Mouse (Mus musculus) cortical plate, adult 2 months (tissue): ENCODE results near the gene Megf9. TPM values are rescaled to one million over a fixed set of nuclear protein-coding genes. Genes with fewer than 3 reads are reported as not detected.

Experiments
- H3K27ac ChIP-seq: fragments of 200-500 bp; 2 replicates; pipeline ENCODE4 v1.5.1; 2012; ENCODE audit warnings: low read length, control low read depth, inconsistent platforms; ENCODE audit not compliant: insufficient read depth
- H3K4me1 ChIP-seq: fragments of 200-500 bp; 2 replicates; pipeline ENCODE4 v1.6.1; 2011; ENCODE audit warnings: low read length; ENCODE audit not compliant: control insufficient read depth, insufficient read depth
- H3K4me3 ChIP-seq: fragments of 200-500 bp; 2 replicates; pipeline ENCODE4 v1.5.1; 2011; ENCODE audit warnings: mild to moderate bottlenecking, low read length, control low read depth; ENCODE audit not compliant: insufficient read depth
- CTCF ChIP-seq: fragments of 200-500 bp; IDR thresholded peaks from 2 replicates; pipeline ENCODE4 v1.5.1; 2011; ENCODE audit warnings: mild to moderate bottlenecking, control low read depth, low read length; ENCODE audit not compliant: insufficient read depth; ENCODE audit errors: extremely low read depth
- POLR2A ChIP-seq: fragments of 200-500 bp; IDR thresholded peaks from 2 replicates; pipeline ENCODE4 v1.6.1; 2011; ENCODE audit warnings: mild to moderate bottlenecking, low read length, control low read depth; ENCODE audit not compliant: insufficient read depth; ENCODE audit errors: extremely low read depth
- polyA plus RNA-seq: library from polyadenylated mRNA; depleted of rRNA; stranded (reverse); fragments of >200 nt; gene quantifications from 2 replicates; pipeline ENCODE4 v1.2.3, GENCODE M21; 2012

Gene Megf9
- polyA plus RNA-seq, 1 experiment: 36.7 TPM

GRCm38 (mm10) chr4:70461416-70461815 lies 73.4 kb downstream of the Megf9 start:
- no peak overlapping the region for H3K27ac ChIP-seq
- peaks cover 2% of the 10 kb centered on the region for H3K4me1 ChIP-seq
- TF ChIP-seq CTCF (no peak), POLR2A (no peak)
- H3K4me3 ChIP-seq: no peak overlapping the region

GRCm38 (mm10) chr4:70452161-70452560 lies 82.6 kb downstream of the Megf9 start:
- no peak overlapping the region for H3K4me3 ChIP-seq

GRCm38 (mm10) chr4:70451750-70452149 lies 83.0 kb downstream of the Megf9 start:
- TF ChIP-seq POLR2A: no peak
- TF ChIP-seq CTCF: peak; percentile 48; the same call in 1 of the 2 replicates

More at GRCm38 (mm10) chr4:70452161-70452560, 82.6 kb downstream of the Megf9 start:
- H3K27ac ChIP-seq: no peak overlapping the region
- no peaks in the 10 kb centered on the region for H3K4me1 ChIP-seq
- TF ChIP-seq POLR2A (no peak), CTCF (no peak)

GRCm38 (mm10) chr4:70449668-70450067 lies 85.1 kb downstream of the Megf9 start:
- Histone ChIP-seq H3K4me1 (no peaks in the 10 kb centered on the region), H3K4me3 (no peak overlapping the region), H3K27ac (no peak overlapping the region)
- TF ChIP-seq POLR2A (no peak), CTCF (0 out of 2 replicates have a peak, but pooled peaks have one; percentile 1)

More at GRCm38 (mm10) chr4:70451750-70452149, 83.0 kb downstream of the Megf9 start:
- H3K4me3 ChIP-seq: no peak overlapping the region
- H3K4me1 ChIP-seq: no peaks in the 10 kb centered on the region
- no peak overlapping the region for H3K27ac ChIP-seq

GRCm38 (mm10) chr4:70446774-70447173 lies 88.0 kb downstream of the Megf9 start:
- TF ChIP-seq POLR2A (no peak), CTCF (no peak)
- H3K4me1 ChIP-seq: no peaks in the 10 kb centered on the region
- H3K27ac ChIP-seq: no peak overlapping the region
- no peak overlapping the region for H3K4me3 ChIP-seq

DNA sequence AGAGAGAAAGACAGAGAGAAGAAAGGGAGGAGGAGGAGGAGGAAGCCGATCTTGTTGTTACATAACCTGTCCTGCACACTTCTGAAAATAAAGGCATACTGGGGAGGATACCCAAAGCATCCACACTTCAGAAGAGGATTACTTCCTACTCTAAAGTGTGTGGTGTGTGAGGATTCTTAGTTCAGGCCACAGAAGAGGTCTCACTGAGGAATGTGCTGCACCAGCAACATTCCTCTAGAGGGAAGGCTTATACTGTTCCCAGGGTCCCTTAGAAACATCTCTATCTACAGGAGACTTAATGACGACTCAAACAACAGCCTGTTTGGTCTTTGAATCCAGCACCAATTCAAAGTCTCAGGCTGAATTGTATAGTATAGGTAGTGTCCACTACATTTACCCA lies 114.6 kb downstream of the Megf9 start:
- Histone ChIP-seq H3K4me1 (no peaks in the 10 kb centered on the region), H3K27ac (no peak overlapping the region)
- TF ChIP-seq POLR2A: no peak

GRCm38 (mm10) chr4:70412126-70412525 lies 122.7 kb downstream of the Megf9 start:
- peak overlapping the region; percentile 65; the same call in 1 of the 2 replicates for H3K27ac ChIP-seq
- no peak overlapping the region for H3K4me3 ChIP-seq
- H3K4me1 ChIP-seq: peaks cover 2% of the 10 kb centered on the region; the same call in 1 of the 2 replicates
- no peak for TF ChIP-seq CTCF
- TF ChIP-seq POLR2A: no peak

More for the DNA sequence above, 114.6 kb downstream of the Megf9 start:
- H3K4me3 ChIP-seq: no peak overlapping the region

- TF ChIP-seq CTCF: no peak
- no peak for TF ChIP-seq POLR2A
- Histone ChIP-seq H3K4me1 (peaks cover 2% of the 10 kb centered on the region; the same call in 1 of the 2 replicates), H3K27ac (no peak within 1 kb of the TSS), H3K4me3 (peak within 1 kb of the TSS; percentile 68)
These were observed 124.6 kb downstream of the Megf9 start, which contains the start of gene Cdk5rap2 for GRCm38 (mm10) chr4:70409994-70410721. Gene Cdk5rap2, minus strand, starts transcription at chr4:70410443.

DNA sequence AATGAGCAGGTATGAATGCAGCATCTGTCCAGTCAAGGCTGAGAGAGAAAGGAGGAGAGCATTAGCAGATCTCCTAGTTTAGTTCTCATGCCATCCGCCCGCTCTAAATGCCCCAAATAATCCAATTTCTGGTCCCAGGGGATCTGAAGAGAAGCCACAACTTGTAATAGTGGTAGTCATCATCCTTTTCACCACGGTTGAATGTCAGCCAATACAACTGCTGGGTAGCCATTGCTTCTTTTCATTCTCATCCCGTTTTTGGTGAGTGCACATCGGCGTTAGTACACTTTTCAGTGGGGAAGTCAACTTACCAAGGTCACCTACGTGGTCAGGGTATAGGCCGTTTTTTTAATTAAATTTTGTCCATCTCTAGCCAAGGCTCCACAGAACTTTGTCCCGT lies 125.3 kb downstream of the Megf9 start:
- no peak for TF ChIP-seq CTCF
- TF ChIP-seq POLR2A: no peak
- peak overlapping the region; percentile 68 for H3K4me3 ChIP-seq
- peaks cover 2% of the 10 kb centered on the region; the same call in 1 of the 2 replicates for H3K4me1 ChIP-seq
- no peak overlapping the region for H3K27ac ChIP-seq
